16 mouse cellular contexts compared by ENCODE assay signal in genomic region chr11:110094846-110095380, GRCm38 (mm10). TPM values are rescaled to one million over a fixed set of nuclear protein-coding genes. Genes with fewer than 3 reads are reported as not detected.
DNase-seq lines count a peak whose midpoint lies in the region; ATAC-seq and TF ChIP-seq lines count a peak whose summit lies in the region.
"Had no signal": no experiment of that assay in that cellular context is flagged by ENCODE, and none has a peak within 500 bp of the region (broad histone marks: within the 10 kb centered on the region; RNA-seq: fewer than 3 reads in every experiment).

No protein-coding gene starts in this region.

- no peak for DNase-seq in forebrain, embryonic 10.5 days (ENCODE audit: extremely low spot score, low spot score)
- peak; percentile 85 for DNase-seq in liver, adult 2 months (ENCODE audit: extremely low read depth, low read depth, low spot score)
- no peak for DNase-seq in liver, embryonic 11.5 days (ENCODE audit: low spot score)
- DNase-seq in Patski (ENCODE audit: low read depth, low spot score): no peak
- peak; percentile 9 for DNase-seq in lung, postnatal 10 days
- DNase-seq in cerebellum, adult 8-10 months: no peak
- DNase-seq: cerebellum, adult 18-20 months; gastrocnemius, postnatal 10 days; kidney, adult 8-10 months; right cerebral cortex, adult 18-20 months had no signal

- peaks cover 4% of the 10 kb centered on the region; the same call in 1 of the 2 replicates for H3K79me2 ChIP-seq in liver, adult 2 months (ENCODE audit: control insufficient read depth, insufficient read depth, low read length)

- WGBS in forebrain, embryonic 15.5 days: 33% methylated on average over 7 of the region's 7 CpGs
- 79% methylated on average over 7 of the region's 7 CpGs for WGBS in forebrain, embryonic 10.5 days
- WGBS in liver, adult 2 months: 9% methylated on average over 7 of the region's 7 CpGs
- WGBS in liver, embryonic 11.5 days: 68% methylated on average over 7 of the region's 7 CpGs

- no peaks in the 10 kb centered on the region for H3K9me3 ChIP-seq in forebrain, embryonic 15.5 days
- H3K9me3 ChIP-seq in forebrain, embryonic 10.5 days: no peaks in the 10 kb centered on the region
- H3K9me3 ChIP-seq in liver, embryonic 11.5 days (ENCODE audit: control insufficient read depth, low read length): no peaks in the 10 kb centered on the region
- H3K9me3 ChIP-seq: hindbrain, embryonic 15.5 days; limb, embryonic 13.5 days had no signal

- POLR2A ChIA-PET in Patski (lab: Charles Lee): no interaction called here

- ATAC-seq in forebrain, embryonic 15.5 days (replicated peaks): peak; percentile 62
- no peak for ATAC-seq in liver, embryonic 11.5 days (replicated peaks; ENCODE audit: low FRiP score)
- peak; percentile 51 for ATAC-seq in Patski
- ATAC-seq in cerebellum, adult (ENCODE audit: insufficient number of reproducible peaks, low FRiP score, low TSS enrichment): no peak

- H3K4me3 ChIP-seq in forebrain, embryonic 15.5 days: no peak overlapping the region
- H3K4me3 ChIP-seq in forebrain, embryonic 10.5 days: no peak overlapping the region
- H3K4me3 ChIP-seq in liver, adult 2 months (ENCODE audit: insufficient read depth, low read depth, low read length): peak overlapping the region; percentile 87
- H3K4me3 ChIP-seq in liver, embryonic 11.5 days (ENCODE audit: low read depth, low read length): no peak overlapping the region
- H3K4me3 ChIP-seq: hindbrain, embryonic 15.5 days; left cerebral cortex, adult 2 months; limb, embryonic 13.5 days had no signal

- H3K4me2 ChIP-seq in forebrain, embryonic 15.5 days (replicated peaks): no peak overlapping the region
- no peak overlapping the region for H3K4me2 ChIP-seq in liver, embryonic 11.5 days
- H3K4me2 ChIP-seq: hindbrain, embryonic 15.5 days; limb, embryonic 13.5 days had no signal

- no peaks in the 10 kb centered on the region for H3K27me3 ChIP-seq in forebrain, embryonic 15.5 days
- no peaks in the 10 kb centered on the region for H3K27me3 ChIP-seq in forebrain, embryonic 10.5 days (ENCODE audit: poor library complexity, severe bottlenecking)
- H3K27me3 ChIP-seq in liver, adult 2 months (ENCODE audit: control insufficient read depth, insufficient read depth, low read length): no peaks in the 10 kb centered on the region
- no peaks in the 10 kb centered on the region for H3K27me3 ChIP-seq in liver, embryonic 11.5 days (replicated peaks; ENCODE audit: control insufficient read depth, insufficient read depth, low read length)
- no peaks in the 10 kb centered on the region for H3K27me3 ChIP-seq in Patski
- H3K27me3 ChIP-seq: hindbrain, embryonic 15.5 days; limb, embryonic 13.5 days had no signal

- in situ Hi-C loops in Patski (cut with MboI; ENCODE audit: low pct_unique_long_range_greater_than_20kb): no loop called here

- 0 out of 2 replicates have a peak, but pooled peaks have one; percentile 13 for TF ChIP-seq CTCF in liver, adult 2 months (IDR thresholded peaks at IDR 0.05; ENCODE audit: low read depth, low read length)
- TF ChIP-seq CTCF in Patski (IDR thresholded peaks at IDR 0.05): no peak

- H3K36me3 ChIP-seq in forebrain, embryonic 15.5 days: no peaks in the 10 kb centered on the region
- H3K36me3 ChIP-seq in forebrain, embryonic 10.5 days (replicated peaks): no peaks in the 10 kb centered on the region
- peaks cover 10% of the 10 kb centered on the region for H3K36me3 ChIP-seq in liver, adult 2 months (ENCODE audit: control insufficient read depth, insufficient read depth, low read length)
- H3K36me3 ChIP-seq in liver, embryonic 11.5 days (ENCODE audit: control insufficient read depth, insufficient read depth, low read length): no peaks in the 10 kb centered on the region
- H3K36me3 ChIP-seq: hindbrain, embryonic 15.5 days; limb, embryonic 13.5 days had no signal

- 0 out of 2 replicates have a peak overlapping the region, but pooled peaks have one; percentile 39 for H3K27ac ChIP-seq in forebrain, embryonic 15.5 days (replicated peaks)
- no peak overlapping the region for H3K27ac ChIP-seq in forebrain, embryonic 10.5 days
- peak overlapping the region; percentile 100 for H3K27ac ChIP-seq in liver, adult 2 months (replicated peaks; ENCODE audit: insufficient read depth, low read depth, low read length)
- H3K27ac ChIP-seq in liver, embryonic 11.5 days (ENCODE audit: low read depth, low read length): no peak overlapping the region
- H3K27ac ChIP-seq: hindbrain, embryonic 15.5 days; left cerebral cortex, adult 2 months; limb, embryonic 13.5 days had no signal

- peaks cover 18% of the 10 kb centered on the region for H3K4me1 ChIP-seq in forebrain, embryonic 15.5 days
- H3K4me1 ChIP-seq in forebrain, embryonic 10.5 days: no peaks in the 10 kb centered on the region
- H3K4me1 ChIP-seq in liver, adult 2 months (ENCODE audit: control insufficient read depth, insufficient read depth, low read length): peaks cover 7% of the 10 kb centered on the region; the same call in 1 of the 2 replicates
- H3K4me1 ChIP-seq in liver, embryonic 11.5 days (replicated peaks; ENCODE audit: control insufficient read depth, insufficient read depth, low read length): no peaks in the 10 kb centered on the region

- no peak for TF ChIP-seq POLR2A in liver, adult 2 months (IDR thresholded peaks at IDR 0.05; ENCODE audit: extremely low read depth, insufficient read depth, low read length)

- H3K9ac ChIP-seq in forebrain, embryonic 15.5 days (replicated peaks): no peak overlapping the region
- H3K9ac ChIP-seq in liver, adult 2 months (ENCODE audit: low read depth, low read length): peak overlapping the region; percentile 90
- H3K9ac ChIP-seq in liver, embryonic 11.5 days (ENCODE audit: low read depth, low read length): no peak overlapping the region
- H3K9ac ChIP-seq: hindbrain, embryonic 15.5 days; limb, embryonic 13.5 days had no signal

- CTCF ChIA-PET in Patski (lab: Charles Lee): no interaction called here

RNA-seq across cellular contexts. Expression of gene Abca8a, which starts 0.9 kb away (rescaled TPM):
- 1.00 and 2.7 TPM in 2 replicates for polyA plus RNA-seq in forebrain, embryonic 15.5 days (2015; fragmentation: Nextera tagmentation; extraction: Ambion mirVana)
- polyA plus RNA-seq in forebrain, embryonic 10.5 days (2016; fragmentation: Nextera tagmentation; extraction: Ambion mirVana): not detected in 2 replicates
- 141 and 146 TPM in 2 replicates for total RNA-seq in liver, adult 2 months (2014; rRNA removed)
- polyA plus RNA-seq in liver, adult 2 months (2012; rRNA removed): 16.0 and 24.0 TPM in 2 replicates
- polyA plus RNA-seq in liver, embryonic 11.5 days (2014; fragmentation: Nextera tagmentation; extraction: Ambion mirVana): 0.10 and 0.56 TPM in 2 replicates
- polyA plus RNA-seq in Patski (2021): 0.23 TPM
- polyA plus RNA-seq: C2C12 had no signal

Comparison
In these comparisons a context has a peak if more than half of its experiments do, and no peak if none do; other contexts are left out.
1. H3K27ac ChIP-seq: peak in forebrain, embryonic 15.5 days (single experiment) and liver, adult 2 months (single experiment); none in forebrain, embryonic 10.5 days (single experiment) and liver, embryonic 11.5 days (single experiment).
2. DNase-seq: peak in liver, adult 2 months (single experiment) and lung, postnatal 10 days (single experiment); none in forebrain, embryonic 10.5 days (single experiment), liver, embryonic 11.5 days (single experiment), Patski (single experiment) and cerebellum, adult 8-10 months (single experiment).
3. ATAC-seq: peak in forebrain, embryonic 15.5 days (single experiment) and Patski (single experiment); none in liver, embryonic 11.5 days (single experiment) and cerebellum, adult (single experiment).